Mouse (Mus musculus) cerebellum, postnatal 36 days (tissue): ENCODE results near the gene Plcd1.
A peak's percentile ranks its signal among the peaks of the same experiment; 100 is the strongest.

ENCODE experiments used
- DNase-seq, 2 experiments: peaks; one replicate each; pipeline ENCODE4 v3.0.0; 2021 to 2022; ENCODE audit warnings: mixed read lengths in 2 of 2

The Plcd1 gene

DNA sequence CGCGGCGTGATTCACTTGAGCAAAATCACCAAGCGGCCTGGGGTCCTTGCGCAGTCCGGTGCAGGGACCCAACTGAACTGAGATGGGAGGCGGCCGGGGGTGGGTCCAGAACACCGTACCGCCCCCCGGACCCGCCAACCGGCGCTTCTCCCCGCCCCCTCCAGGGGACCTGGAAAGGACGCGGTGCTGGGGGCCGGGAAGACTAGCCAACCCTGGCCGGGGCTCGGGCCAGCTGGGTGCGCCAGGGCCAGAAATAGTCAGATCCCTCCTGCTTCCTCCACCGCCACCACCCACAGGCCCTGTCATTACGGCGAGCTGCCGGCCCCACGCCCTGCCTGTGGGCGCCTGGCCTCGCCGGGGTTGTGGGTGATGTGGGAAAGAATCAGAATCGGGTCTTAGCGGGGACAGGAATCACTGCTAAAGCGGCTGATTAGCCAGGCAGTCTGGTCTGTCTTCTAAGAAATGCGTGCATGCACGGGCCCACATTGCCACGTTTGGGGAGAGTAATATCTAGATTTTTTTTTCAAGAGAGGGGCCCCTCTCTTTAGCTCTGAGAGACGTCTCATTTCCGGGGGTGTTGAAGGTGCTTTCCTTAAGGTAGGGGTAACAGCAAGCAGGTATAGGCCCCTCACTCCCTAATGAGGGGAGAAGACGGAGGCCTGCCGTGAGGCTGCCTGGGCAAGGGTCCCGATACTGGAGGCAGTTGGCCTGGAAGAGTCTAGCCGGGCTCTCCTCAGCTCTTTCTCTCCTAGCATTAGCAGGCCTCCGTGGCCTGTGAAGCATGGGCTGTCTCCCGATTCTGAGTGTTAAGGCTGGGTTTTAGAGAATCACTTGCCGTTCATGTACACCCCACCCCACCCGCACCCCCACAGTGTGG is at the start of gene Plcd1:
Gene Plcd1, minus strand, starts transcription at position 84 of the 877 bp plus-strand sequence.
- DNase-seq, result peak; percentile 63 to 76

DNA sequence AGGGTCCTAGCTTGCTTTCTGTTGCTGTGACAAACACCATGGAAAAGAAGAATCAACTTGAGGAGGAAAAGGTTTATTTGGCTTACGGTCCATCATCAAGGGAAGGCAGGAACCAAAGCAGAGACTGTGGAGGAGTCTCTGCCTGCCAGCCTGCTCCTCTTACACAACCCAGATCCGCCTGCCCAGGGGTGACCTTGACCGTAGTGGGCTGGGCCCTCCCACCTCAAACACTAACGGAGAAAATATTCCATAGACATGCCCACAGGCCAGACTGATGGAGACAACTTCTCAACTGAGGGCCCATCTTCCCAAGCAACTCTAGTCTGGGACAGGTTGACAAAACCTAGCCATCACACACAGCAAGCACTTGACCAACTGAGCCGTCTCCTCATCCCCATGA is 48.8 kb upstream of the Plcd1 start:
- no peak for DNase-seq

DNA sequence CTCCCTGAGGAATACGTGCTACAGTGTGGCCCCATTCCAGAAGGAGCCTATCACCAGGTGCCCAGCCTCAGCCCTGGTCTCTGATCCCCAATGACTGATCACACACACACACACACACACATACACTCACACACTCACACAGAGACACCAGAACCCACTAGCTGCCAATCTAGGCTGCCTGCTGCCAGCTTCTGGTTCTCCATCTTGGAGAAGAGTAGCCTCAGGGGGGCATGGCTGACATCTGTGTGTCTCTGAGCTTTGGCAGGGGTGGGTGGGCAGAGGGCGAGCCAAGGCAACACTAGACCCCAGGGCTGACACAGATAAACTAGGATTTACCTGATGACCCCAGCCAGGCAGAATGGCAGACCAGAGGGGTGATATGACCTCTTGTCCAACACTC is 45.5 kb upstream of the Plcd1 start:
- DNase-seq, result no peak

DNA sequence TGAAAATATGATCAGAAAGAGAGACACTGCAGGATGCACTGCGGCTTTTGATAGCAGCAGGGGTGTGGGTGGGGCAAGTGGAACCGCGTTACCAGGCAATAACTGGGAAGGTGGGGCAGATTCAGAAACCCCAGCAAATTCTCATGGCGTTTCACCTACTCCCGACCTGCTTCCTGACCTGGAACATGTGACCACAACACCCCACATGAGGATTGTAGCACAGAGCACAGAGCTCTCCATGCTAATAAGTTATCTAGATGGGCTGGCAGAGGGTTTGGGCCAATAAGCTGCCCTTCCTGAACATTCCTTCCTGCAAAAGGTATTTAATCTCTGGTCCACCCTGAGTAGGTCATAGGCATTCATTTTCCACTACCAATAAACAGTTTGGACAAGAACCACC is 37.4 kb upstream of the Plcd1 start:
- no peak for DNase-seq

DNA sequence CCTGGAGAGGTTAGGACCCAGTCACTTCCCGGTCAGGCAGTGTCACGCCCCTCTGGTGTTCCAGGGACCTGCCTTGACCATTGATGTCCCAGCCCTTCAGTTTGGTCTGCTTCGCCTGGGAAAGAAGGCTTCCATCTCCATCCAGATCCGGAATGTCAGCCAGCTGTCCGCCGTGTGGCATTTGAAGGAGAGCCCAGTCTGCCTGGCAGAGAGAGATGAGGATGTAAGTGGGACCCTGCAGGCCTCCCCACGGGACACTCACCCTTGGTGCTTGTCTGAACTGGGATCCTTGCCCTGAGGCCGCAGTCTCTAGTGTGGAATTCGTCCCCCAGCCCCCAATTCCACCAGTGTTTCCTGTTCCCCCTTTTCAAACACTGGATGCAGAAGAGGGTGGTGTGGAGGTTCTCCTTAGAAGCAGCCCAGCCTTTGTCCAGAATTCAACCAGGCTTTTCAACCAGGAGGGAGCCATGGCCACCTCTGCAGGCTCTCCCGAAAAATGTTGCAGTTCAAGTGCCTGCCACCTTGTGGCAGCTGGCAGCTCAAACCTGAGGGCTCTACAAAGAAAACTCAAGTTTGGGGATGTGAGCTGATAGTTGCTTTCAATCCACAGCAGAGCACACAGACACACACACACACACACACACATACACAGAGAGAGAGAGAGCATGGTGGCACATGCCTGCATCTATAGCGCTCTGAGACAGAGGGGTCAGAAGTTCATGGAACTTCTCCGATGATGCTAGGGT is 35.3 kb upstream of the Plcd1 start:
- no peak for DNase-seq

DNA sequence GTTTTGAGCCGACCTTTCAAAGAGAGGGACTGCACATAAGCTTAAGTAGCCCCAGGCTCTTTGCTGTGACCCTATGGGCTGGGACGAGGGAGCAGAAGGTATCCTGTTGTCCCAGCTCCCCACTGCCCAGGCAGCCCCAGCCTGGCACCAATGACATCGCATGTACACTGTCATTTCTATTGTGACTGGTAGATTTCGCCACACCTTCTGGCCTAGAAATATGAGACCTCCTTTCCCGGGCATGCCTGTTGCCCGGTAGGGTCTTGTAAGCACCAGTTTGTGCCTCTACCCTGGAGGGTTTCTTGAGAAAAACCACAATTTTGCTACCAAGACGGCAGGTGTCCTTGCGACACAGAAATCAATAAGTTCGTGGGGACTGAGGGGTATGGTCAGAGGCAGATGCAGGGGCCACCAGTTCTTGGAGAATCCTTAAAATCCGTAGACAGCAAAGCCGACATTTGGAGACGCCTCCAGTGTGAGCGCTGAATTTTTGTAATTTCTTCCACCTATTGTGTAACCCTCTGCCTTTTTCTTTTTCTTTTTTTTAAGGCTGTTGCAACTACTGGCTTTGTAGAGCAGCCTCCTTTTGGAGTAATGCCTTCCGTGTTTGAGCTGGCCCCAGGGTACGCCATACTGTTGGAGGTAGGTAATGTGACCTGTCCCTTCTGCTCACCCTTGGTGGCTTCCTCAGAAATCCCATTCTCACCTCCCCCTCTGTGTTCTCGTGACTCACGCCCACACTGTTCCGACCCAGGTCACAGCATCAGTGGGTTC is 29.5 kb upstream of the Plcd1 start:
- DNase-seq, result no peak

DNA sequence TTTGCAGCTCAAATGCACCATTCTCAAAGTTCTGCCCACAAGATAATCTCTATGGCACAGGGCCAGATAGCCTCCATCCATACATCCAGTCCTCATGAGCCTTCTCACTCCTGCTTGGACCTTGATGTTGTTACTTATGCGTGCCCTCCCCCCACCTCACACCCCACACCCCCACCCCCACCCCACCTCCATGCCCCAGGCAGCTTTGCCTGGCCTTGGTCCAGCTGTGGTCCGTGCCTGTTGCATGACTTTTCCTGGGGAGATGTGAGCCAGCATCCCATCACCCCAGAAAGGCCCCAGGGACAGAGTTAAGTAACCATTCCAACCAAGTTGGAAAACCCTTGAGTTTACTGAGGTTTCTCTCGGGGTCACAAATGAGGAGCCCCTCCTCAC is 26.9 kb upstream of the Plcd1 start:
- no peak for DNase-seq

DNA sequence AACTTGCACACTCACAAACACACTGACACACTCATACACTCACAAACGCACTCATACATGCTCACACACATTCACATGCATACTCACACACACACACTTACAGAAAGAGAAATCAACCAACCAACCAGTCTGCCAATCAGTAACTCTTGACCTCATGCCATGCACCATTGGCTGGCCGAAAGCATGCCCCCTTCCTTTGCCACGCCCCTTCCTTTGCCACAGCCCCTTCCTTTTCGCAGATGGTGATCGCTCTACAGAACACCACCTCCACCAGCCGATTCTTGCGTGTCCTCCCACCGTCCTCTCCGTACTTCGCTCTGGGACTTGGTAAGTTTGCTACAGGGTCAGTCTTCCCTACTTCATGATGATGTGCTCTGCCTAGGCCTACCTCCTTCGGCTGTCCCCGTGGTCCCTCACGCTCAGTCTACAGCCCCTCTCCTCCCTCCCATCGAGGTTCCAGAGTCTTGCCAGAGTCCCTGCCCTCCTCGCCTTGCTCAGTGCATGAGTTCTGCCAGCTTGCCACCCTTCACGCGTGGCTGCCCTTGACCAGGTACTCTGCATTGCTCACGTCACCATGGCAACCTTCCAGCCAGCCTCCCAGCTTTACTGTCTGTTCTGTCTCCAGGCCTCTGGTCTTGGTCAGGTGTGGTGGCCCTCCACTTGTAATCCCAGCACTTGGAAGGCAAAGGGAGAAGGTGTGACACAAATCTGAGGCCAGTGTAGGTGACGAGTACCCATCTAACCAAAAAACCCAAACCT is 26.3 kb upstream of the Plcd1 start:
- no peak for DNase-seq

DNA sequence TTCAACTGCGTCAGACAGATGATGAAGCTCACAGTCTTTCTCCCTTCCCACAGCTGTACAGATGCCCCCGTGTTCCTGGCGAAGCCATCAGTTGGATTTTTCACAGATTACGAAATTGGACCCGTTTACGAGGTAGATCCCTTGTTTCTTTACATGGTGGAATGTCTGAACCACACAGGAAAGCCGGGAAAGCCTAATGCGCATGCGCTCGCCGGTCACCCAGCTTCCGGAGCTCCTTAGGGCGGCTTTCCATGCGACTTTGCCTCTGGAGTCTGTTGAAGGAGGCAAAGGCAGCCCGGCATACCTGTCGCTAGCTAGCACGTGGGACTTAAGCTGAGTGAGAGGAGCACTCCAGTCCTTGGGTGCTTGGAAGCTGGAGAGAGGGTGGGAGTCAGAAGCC is 21.6 kb upstream of the Plcd1 start:
- DNase-seq, result no peak

DNA sequence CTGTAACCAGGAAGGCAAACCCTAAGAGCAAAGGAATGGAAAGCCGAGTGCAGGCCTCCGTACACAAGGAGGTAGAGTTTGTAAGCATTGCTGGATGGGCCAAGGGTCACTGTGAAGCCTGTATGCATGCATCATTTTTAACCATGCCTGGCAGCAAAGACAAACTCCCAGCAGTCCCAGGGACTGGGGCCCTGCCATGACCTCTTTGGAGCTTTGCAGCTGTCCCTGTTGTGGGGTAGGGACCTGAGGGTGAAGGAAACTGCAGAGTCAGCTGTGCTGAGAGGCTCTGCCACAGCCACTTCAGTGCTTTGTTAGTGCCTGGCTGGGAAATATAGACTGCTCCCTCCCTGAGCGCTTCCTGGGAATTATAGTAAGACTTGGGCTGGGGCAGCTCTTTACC is 17.3 kb upstream of the Plcd1 start:
- DNase-seq, result no peak

DNA sequence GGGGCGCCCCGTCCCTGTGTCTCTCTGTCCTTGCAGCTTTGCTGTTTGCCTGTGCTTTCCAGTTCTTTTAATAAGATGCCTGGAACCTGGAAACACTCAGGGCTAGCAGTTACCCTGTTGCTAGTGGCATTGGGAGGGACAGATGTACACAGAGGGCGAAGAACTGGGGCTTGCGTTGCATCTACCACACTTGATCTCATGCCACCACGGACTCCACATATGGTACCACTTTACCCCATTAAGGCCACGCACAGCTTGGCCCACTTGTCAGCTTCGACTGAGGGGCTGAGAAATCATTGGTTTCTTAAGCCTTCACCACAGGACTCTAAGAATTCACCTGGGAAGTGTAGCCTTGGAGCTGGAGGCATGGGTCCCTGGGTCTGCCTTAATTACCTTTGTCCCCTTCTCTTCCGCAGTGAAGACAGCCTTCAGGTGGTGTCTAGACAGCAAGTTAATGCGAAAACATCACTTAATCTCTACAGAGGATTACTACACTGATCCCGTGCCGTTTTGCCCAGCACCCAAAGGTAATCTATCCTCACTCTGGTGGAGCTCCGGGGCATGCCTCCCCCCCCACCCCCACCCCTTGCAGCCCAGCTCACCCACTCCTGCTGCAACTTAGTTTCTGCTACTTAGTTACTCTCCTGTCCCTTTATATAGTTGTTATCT is 16.5 kb upstream of the Plcd1 start:
- no peak for DNase-seq

DNA sequence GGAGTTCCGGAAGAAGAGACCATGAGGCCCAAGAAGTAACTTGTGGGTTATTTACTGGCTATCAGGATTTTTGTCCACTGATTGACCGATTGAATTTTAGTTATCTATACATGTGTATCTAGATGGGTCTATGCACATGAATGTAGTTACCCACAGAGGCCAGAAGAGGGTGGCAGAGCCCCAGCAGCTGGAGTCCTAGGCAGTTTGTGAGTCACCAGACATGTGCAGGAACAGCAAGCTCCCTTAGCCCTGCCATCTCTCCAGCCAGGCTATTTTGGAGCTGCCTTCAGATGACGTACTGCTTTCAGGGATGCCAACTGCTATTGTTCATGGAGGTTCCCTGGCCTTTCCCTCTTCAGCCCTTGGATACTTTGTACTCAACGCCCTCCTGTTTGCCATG is 14.3 kb upstream of the Plcd1 start:
- DNase-seq, result no peak

DNA sequence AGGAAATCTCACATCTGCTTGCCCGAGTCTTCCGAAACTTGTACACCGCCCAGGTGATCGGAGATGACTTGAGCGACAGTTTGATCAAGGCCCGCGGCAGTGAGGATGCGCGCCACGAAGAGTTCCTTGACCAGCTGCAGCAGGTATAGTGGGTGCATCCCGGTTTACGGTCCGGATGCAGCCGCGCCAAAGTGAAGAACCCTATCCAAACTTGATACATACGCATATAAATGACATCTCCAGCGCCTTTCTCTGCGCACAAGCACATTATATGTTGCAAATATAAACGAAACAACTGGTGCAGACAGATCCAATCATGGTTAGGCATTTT is 9.4 kb upstream of the Plcd1 start:
- DNase-seq, result no peak

DNA sequence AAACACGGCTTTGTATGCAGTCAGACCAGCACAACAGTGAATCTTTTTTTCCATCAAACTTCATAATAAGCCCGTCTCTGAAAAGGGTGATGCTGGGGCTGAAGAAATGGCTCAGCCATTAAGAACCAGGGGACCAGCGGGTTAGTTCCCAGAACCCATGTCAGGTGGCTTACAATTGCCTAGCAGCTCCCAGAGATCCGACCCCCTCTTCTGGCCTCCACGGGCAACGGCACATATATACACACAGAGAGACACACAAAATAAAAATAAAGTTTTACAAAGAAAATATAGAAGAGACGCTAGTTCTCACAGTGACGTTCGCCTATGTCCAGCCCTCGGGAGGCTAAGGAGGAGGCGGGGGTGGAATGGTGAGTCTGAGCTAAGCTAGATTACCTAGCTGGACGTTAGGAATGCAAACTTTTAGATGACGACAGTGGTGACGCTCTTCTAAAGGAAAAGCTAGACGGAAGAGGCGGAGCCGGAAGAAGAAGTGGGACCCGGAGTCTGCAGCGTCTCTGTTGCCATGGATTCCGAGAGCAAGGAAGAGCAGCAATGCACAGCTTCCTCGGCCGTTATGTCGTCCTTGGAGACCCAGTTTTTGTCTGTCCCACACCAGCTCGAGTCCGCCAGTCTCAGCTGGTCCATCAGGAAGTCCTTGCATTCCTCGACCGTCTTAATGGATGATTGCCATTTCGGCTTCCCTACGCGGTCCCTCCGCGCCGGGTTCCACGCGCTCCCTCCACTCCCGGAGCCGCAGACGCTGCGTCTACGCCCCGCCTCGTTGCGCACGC is 8.9 kb upstream of the Plcd1 start, which contains the start of gene Dlec1:
Gene Dlec1, plus strand, starts transcription at position 487 of the 791 bp plus-strand sequence.
- peak; percentile 34 to 41 for DNase-seq

DNA sequence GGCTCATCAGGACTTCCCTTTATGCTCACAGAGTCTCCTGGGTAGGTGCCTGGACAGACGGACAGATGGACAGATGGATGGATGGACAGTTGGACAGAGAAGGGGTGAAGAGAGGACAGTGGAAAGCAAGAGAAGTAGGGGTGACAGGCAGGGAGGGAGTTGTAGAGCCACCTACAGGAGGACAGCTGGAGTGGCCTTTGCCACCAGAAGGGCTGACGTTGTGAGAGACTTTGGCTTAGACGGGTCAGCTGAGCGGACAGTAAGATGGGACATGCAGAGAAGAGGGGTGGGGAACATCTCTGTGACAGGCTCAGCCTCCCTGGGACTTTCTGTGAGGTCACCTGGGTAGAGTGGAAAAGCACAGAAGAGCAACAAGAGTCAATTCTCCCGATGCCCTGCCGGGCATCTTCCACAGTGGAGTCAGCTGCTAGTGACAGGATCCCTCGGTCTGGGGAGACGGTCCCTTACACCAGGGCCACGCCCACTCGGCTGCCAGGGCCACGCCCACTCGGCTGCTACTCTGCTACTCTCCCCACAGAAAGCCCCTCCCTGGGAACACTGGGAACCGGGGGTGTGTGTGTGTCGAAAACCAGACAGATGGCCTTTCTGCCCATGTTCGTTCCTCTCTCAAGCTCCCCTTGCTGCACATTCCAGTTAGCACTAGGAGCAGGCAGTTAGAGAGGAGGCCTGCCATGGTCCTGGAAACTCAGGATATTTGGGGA is 7.0 kb upstream of the Plcd1 start:
- DNase-seq, result no peak

DNA sequence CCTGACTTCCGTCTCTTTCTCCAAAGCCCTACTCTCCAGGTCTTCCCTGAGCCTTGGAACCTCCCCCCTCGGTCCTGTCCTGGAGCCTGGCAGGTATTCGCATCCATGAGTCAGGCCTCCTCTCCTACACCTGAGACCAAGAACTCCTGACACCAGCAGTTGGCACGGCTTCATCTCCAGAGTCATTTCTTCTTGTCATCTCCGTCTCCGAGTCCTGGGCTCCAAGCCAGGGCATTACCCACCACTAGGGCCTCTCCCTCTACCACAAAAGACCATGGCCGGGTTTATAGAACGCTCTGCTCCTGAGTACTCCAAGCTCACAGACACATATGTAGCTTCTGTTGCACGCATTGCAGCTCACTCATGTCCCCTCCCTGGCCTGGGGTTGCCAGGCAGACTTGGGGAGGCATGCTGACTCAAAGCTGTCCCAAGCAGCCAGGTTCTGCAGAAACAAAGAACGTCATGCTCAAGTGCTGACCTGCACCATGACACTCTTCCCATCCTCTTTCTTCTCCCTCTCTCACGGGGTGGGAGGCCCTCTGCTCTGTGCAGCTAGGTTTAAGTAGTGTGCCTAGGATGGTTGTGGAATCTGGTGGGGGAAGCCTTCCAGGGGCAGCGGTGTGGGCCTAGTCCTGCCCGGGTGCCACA is 1.3 kb upstream of the Plcd1 start:
- no peak for DNase-seq

DNA sequence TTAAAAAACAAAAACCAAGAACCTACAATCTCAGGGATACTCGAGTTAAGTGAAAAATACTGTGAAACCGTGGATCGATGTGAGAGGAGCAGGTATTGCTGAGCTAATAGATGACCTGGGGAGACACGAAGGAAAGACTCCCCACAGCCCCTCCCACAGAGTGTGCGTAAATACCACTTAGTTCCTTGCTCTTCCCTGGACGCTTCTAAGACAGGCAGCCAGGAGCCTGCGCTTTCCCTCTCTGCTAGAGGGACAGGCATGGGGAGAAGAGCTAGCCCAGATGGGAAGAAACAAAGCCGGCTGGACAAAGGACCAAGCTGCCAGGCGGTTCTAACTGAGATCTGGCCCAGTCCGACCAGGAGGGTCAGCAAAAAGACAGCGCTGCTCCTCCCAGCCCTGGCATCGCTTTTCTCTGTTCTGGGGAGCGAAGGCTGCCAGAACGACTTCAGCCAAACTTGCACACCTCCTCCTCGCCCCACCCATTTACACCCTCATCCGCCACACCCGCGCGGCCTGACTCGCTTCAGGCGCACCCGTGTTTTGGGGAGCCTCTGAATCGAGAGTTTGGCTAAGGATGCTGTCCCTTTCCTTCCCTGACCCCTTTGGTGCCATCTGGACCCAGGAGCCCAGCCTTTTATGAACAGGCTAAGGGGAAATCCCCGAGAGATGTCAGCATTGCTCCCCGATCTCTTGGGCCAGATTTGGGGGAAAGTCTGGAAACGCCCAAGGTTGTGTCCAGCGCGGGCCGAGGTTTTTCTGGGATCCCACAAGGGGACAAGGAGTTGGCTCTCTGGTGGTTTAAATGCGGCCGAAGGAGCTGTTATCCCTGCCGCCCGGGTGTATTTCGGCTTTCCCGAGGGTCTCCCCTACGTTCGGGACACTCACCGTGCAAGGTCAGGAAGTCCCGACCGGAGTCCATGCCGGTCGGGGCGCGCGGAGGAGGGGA is 556 bp downstream of the Plcd1 start:
- peak; percentile 38 to 39 for DNase-seq

DNA sequence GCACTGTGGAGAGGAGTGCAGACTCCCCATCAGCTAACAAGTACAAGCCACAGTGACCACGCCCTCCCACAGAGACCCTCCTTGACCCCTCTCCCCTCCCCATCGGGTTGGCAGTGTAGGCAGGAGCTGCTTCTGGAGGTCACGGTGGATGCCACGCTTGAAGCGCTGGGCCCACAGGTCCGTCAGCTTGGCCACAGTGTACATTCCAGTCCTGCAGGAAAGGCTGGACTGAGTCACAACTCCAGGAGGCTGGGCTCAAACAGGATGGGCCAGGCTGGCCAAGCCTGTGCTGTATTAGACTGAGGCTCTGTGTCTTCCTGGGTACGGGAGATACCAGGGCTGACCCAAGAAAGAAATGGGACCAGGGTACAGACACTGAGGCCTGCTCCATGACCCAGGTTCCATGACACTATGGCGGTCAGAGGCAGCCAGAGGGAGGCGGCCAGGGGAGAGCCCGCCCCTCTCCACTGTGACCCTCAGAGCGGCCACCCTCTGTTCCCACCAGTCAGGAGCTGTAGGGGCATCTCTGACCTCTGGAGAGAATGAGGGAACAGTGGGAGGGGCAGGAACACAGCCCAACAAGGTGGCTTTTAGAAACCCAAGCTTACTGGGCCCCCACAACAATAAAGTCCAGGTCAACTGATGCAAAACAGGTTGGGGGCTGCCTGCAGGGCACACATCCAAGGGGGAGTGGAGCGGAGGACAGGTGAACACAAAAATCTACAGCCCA is 1.6 kb downstream of the Plcd1 start:
- DNase-seq, result no peak
